Mouse (Mus musculus): ENCODE results near the gene Ccdc183.

DNA sequence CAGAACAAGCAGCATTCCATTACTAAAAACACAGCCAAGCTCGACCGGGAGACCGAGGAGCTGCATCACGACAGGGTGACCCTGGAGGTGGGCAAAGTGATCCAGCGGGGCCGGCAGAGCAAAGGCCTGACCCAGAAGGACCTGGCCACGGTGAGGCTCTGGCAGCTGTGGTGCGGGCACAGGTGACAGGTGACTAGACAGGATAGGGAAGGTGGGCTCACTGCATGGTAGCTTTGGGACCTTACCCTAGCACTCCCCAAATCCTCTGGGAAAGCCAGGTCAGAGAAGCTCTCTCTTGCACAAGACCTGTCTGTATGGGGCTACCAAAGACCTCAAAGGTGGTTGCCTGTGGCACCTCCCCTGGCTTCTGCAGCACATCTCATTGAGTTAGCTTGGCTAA, 56.9 kb downstream of the Ccdc183 start:
- TF ChIP-seq CTCF (IDR thresholded peaks at IDR 0.05; ENCODE audit: low read depth, low read length) (no peak), TAL1 (conservative IDR thresholded peaks at IDR 0.05; ENCODE audit: low read depth, low read length) (no peak), GATA1 (IDR thresholded peaks at IDR 0.05; ENCODE audit: borderline replicate concordance, low read length) (no peak), POLR2AphosphoS5 (IDR thresholded peaks at IDR 0.05; ENCODE audit: insufficient replicate concordance, low read depth, low read length) (no peak)
